Mouse (Mus musculus): ENCODE data around the gene Pithd1.

The Pithd1 gene

DNA sequence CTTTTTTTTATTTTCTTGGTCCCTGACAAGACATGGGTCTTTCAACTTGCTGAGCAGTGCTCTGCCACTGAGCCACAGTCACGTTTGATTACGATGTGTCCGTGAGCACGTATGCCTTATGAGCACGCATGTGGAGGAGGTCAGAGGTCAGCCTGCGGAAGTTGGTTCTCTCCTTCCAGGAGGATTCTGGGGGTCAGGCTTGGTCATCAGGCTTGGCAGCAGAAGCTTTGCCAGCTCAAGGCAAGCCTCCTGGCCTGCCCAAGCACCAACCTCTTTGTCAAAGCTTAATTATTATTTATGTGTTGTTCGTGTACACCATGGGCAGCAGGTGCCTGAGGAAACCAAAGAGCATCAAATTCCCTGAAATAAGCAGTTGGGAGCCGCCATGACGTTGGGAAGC lies 58.7 kb downstream of the Pithd1 start:
- DNase-seq (ENCODE audit: low spot score), result no peak

DNA sequence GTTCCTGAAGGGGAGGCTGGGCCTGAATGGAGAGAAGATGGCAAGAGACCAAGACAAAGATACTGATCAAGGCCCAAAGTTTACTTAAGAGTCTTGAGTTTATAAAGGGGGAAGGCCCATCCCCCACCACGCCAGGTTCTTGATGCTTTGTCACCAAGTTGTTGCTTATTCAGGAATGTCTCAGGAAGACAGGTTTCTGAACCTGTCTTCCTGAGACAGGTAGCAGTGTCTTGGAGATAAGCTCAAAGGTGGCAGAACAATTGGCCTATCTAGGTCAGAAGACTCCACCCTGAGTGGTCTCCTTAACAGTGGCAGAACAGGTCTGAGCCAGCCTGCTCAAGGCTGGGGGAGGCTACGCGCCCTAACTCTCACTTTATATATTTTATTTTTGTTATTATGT lies 60.2 kb downstream of the Pithd1 start:
- DNase-seq (ENCODE audit: low spot score), result no peak

DNA sequence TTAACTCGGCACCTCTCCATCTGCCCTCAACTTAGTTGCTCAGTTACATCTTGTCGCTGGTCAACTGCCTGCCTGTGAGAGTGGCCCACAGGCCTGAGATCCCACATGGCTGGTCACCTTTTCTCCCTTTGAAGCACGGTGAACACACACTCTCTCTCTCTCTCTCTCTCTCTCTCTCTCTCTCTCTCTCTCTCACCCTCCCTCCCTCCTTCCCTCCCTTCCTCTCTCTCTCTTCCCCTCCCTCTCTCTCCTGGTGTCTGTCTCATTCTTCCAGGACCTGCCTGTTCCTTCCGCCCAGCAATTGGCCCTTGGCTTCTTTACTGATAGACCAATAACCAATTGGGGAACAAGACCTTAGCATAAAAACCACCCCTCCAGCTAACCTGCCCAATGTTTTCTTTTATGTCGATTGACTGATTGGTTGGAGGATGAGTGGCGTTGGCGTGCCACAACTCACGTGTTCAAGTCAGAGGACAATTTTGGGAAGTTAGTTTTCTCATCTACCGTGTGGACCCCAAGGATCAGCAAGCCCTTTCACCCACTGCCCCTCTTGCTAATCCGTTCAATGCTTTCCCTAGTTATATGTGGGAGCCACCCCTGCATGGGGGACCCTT lies 60.8 kb downstream of the Pithd1 start:
- DNase-seq (ENCODE audit: low spot score), result no peak

All from ovary, postnatal 36 days (tissue).